Mouse (Mus musculus) spleen, postnatal 4 days (tissue): ENCODE results near the gene Olfr44.

Source experiments
- DNase-seq, 2 experiments: peaks; one replicate each; pipeline ENCODE4 v3.0.0; 2022; ENCODE audit warnings: low spot score in 2 of 2

Olfr44 gene

GRCm38 (mm10) chr9:39493895-39494294, at the start of gene Olfr44:
Gene Olfr44 (minus strand): TSS chr9:39493995.
- no peak for DNase-seq

- DNase-seq = no peak
Observed at GRCm38 (mm10) chr9:39523616-39524285, 30.0 kb upstream of the Olfr44 start.

- DNase-seq = no peak
Observed at GRCm38 (mm10) chr9:39518595-39518994, 24.8 kb upstream of the Olfr44 start.

- DNase-seq = no peak
Observed at GRCm38 (mm10) chr9:39515531-39515930, 21.7 kb upstream of the Olfr44 start, which contains the start of gene Olfr957. Gene Olfr957 (minus strand): TSS chr9:39515809.

GRCm38 (mm10) chr9:39509412-39509811, 15.6 kb upstream of the Olfr44 start:
- DNase-seq = no peak

GRCm38 (mm10) chr9:39508998-39509397, 15.2 kb upstream of the Olfr44 start:
- DNase-seq = no peak

GRCm38 (mm10) chr9:39471844-39472243, 22.0 kb downstream of the Olfr44 start, which contains the start of gene Olfr955:
Gene Olfr955 (minus strand): TSS chr9:39471944.
- DNase-seq = no peak

- DNase-seq = no peak
Observed at GRCm38 (mm10) chr9:39456401-39456800, 37.4 kb downstream of the Olfr44 start, which contains the start of gene Olfr954. Gene Olfr954 (plus strand): TSS chr9:39456701.
